Mouse (Mus musculus): ENCODE measurements around the gene Tenm1.

The Tenm1 gene

DNA sequence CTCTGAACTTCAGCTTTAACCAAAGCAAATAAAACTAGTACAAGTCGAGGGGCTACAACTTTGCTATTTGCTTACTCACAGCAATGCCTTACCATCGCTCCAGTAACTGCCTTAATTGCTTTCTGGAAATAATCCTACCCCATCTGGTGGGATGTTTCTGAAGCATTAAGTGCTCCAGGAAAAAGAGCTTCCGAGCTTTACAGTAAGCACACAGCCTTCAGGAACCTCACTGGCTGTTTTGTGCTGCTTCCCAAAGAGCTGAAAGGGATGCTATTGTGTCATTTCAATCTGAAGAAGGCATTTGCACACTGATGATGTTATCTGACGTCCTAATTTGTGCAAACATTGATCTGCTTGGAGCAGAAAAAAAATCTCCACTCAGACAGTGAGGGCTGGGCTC is 647.4 kb downstream of the Tenm1 start:
- no peak for DNase-seq (ENCODE audit: low spot score in 2 of 2)

DNA sequence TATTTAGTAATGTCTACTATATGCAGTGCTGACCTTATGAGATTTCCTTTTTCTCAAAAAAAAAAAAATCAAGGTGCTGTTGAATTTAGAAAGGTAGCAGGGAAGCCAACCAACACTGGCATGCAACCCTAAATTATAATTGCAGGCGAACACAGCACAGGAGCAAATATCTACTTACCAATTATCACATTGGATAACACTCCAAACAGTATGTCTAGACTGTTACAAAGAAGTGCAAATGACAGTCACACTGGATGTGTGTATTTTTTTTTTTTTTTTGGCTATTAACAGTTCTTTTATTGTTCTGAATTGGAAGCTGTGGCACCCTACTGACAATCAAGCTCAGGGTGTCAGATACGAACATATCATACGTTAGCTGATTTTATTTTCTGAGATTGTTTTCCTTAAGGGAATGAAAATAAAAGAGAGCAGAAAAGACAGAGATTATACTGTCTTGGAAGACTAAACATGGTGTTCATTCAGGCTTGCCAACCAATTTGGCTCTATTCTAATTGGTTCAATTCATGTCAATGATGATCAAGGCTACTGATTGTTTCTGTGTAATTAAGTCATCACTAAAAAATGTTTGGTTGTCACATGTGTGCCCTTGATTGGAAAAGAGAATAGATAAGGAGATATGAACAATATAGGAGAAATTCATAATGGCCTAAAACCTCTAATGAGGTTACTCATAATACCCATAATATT is 710.7 kb downstream of the Tenm1 start:
- DNase-seq (ENCODE audit: low spot score in 2 of 2) = no peak

DNA sequence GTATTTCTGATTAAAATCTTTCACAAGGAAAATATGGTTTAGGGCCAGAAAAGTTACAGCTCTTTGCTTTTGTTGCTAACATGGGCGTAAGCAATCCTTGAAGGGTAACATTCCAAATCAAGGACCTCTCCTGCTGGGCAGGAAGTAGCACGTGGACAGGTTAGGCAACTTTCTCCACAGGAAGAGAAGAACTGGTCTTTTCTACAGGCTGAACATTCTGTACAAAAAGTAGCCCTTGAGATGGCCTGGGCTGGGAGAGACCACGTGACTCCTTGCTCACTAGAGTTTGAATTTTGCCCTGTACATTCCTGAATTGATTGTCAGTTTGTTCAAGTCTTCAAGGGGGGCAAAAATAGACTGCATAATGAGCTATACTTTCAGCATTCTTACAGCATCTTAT is 728.6 kb downstream of the Tenm1 start:
- no peak for DNase-seq (ENCODE audit: low spot score in 2 of 2)

DNA sequence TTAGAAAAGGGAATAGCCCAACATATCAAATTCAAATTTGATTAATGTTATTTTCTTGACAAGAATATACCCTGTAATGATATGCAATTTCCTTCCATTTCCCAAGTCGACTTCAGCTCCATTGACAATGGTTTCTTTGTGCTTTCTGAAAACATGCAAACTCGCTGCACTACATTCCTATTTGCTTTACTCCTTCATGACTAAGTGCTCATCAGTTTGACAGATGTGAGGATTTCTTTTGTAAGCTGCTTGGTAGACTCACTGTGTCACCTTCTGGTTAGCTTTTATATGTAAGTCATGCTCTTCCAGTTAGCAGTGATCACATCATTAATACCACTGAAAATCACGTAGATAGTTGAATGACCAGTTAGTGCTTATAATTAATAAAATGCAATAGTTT is 781.8 kb downstream of the Tenm1 start:
- DNase-seq (ENCODE audit: low spot score in 2 of 2) = no peak

DNA sequence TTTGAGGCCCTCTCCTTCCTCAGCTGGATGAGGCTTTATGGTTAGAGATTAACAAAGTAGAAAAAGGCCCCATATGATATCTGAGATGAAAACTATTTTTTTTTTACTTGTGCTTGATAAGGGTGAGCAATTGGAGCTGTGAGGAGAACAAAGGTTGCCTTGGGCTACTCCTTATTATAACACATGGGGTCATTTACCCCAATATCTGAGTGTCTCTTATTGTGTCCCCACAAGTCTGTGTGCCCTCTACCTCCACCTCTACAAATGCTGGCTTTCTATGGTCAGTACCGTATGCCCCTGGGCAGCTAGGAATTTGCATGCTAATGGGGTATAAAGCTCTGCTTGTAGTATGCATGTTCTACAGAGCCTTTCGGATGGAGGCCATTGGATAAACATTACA is 848.4 kb downstream of the Tenm1 start:
- DNase-seq (ENCODE audit: low spot score in 2 of 2) = no peak

DNA sequence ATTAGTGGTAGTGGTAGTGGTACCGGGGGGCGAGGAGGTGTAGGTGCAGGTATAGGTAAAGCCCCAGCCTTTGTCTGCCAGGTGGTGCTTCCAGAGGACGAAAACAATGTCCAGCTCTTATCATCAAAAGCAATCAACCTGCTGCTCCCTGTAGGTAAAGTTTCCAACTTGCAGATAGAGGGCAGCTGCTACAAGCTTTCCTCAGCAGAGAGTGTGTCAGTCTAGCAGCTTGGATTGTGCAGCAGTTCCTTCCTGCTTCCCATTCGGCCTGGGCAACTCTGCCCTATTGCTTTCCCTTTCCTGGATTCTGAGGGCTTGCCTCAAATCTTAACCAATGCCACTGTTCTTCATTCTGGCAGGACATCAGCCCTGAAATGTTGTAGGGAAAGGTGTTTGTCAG is 870.2 kb downstream of the Tenm1 start:
- no peak for DNase-seq (ENCODE audit: low spot score in 2 of 2)

DNA sequence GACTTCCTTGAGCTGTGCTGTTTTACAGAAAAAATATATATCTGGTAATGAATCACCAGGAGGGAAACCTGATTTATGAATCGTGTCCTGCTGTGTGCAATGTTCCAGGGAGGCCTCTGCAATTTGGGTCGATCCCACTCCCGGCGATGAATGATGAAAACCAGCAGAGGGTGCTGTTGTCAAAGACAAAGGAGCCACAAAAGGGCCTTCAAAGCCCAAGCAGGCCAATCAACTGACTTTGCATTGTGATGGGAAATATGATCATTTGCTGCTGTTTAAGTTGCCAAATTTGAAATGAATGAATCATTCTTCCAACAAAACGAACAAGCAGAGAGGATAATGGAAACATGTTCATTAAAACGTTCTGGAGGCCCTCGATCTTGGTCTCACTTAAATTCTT is 871.6 kb downstream of the Tenm1 start:
- peak; percentile 2 to 10 for DNase-seq (ENCODE audit: low spot score in 2 of 2)

DNA sequence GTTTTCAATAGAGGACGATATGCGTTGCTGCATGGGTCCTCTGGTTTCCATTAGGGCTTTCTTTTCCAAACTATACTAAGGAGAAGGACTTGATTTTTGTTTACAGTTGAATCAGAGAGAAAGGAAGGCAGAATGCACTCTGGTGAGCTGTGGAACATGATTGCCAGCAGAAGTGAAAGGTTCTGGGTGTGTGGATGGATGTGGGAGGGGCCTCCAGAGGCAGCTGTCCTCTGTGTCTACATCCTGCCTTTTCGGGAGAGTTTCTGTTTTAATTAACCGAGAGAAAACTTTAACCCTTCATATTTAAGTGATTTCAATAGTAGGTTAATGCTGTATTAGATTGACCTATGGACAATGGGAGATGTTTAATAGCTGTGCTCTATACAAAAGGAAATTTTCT is 880.4 kb downstream of the Tenm1 start:
- no peak for DNase-seq (ENCODE audit: low spot score in 2 of 2)

DNA sequence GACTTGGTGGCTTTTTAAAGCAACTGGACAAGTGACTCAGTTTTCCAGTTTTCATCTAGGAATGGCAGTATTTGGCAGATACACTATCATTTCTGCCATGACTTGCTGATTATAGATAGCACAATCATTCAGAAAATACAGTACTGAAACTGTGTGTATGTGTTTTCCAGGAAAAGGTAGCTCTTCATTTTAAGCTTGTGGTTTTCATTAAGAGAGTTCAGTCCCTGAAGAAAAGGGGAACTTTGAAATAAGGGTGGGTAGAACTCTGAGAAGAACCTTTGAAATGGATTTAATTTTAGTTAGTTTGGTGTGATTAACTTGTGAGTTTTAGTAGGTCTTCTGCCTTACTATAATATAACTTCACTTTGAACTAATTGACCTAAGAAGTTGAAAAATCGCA is 883.9 kb downstream of the Tenm1 start:
- no peak for DNase-seq (ENCODE audit: low spot score in 2 of 2)

DNA sequence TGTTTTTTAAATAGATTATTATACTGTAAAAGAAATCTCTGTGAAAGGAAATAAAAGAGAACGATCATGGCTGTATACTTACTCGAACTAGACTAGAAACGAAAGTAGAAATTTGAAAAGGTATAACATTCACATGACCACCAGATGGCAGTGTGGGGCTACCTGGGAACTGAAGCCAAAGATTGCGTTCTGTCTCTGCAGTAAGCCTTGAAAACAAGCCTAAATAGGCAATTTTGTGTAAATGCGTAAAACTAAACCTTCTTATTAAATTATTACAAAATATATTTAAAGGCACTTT is 888.2 kb downstream of the Tenm1 start:
- peak; percentile 53 to 61 for DNase-seq (ENCODE audit: low spot score in 2 of 2)

DNA sequence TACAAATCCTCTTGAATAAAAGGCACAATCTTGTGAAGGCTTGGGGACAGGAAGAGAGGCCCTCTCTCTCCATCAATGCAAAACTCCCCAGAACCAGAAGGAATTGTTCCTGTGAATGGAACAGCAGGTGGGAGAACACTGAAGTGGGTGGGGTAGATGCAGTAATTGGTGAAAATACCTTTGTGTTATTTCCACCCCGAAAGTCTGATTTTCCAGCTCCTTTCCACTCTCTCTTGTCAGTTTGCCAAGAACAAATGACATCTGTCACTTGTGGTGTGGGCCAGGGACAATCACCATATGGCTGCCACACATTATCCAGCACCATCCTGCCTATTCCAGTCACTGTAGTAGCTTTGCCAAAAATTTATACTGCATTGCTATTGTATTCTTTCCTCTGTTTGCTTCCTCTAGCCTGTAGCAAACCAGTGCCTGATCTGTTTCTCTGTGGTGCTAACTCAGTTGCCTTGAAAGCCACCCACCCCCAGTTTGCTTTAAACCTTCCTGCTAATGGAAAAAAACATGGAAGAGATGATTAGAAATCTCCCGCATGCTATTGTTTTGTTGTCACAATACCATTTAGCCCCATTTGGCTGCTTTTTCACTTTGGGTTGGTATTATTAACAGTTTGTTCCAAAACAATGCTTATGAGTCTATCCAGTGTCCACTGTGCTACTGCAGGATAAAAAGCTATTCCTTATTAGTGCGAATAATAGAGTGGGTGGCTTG is 888.7 kb downstream of the Tenm1 start:
- no peak for DNase-seq (ENCODE audit: low spot score in 2 of 2)

DNA sequence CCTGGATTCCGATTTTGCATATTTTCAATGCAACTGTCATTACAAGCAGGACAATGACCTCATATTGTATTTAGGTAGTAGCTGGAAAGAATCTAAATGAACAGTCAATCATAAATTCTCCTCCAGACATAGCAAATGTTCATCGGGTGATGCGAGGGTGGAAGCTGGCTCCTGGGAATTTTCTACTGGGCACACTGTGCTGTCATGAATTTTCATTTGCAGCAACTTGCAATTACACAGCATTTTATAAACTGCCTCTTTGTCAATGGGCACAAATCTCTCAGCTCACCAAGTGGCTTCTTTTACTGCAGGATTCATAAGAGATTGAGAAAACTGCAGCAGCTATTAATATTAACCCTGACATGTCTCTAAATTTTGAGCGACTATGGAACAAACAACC is 898.2 kb downstream of the Tenm1 start:
- no peak for DNase-seq (ENCODE audit: low spot score in 2 of 2)

DNA sequence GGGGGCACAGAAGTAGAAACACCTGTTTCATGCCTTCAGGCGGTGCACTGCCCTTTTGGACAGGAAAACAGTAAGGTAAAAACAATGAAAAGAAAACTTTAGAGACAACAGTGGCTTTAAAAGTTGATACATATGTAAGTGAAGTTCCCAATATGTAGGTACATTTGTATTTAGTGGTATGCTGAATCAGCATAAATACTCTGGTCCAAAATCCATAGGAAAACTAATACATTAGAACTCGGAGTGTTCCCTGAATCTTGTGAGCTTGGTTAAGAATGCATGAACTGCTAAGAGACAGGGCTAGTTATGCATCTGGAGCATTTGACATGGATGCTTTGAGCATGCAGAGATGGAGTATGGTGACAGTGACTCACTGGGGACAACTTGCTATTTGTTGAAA is 906.1 kb downstream of the Tenm1 start:
- DNase-seq (ENCODE audit: low spot score in 2 of 2) = no peak

DNA sequence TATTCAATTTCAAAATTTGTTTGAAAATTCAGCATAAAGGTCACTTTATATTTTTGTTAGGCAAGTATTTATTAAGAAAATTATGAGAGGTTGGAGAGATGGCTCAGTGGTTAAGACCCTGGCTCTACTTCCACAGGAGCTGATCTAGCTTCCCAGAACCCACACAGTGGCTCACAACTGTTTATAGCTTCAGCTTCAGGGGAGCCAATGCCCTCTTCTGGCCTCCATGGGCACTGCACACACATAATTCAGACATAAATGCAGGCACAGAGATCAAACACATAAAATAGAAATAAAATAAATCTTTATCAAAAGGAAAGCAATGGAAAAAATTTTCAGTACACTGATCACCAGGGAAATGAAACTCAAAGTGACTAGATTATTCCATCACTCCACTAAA is 916.4 kb downstream of the Tenm1 start:
- DNase-seq (ENCODE audit: low spot score in 2 of 2) = no peak

DNA sequence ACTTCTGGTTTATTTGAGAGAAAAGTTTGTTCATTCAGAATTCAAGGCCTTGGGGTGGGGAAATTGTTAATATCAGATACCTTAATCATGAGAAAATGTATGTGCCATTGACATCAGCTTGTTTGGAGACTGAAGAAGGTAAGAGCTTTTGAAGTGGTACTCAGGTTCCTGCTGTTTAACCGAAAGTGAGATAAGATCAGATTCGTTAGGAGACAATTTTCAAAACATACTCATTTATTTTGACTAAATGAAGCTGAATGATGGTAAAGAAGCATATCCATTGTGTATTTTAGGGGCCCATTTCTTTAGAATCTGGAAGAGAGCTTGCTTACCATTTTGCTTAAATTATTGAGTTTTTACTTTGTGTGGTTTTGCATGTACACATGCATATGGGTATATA is 917.8 kb downstream of the Tenm1 start:
- no peak for DNase-seq (ENCODE audit: low spot score in 2 of 2)

DNA sequence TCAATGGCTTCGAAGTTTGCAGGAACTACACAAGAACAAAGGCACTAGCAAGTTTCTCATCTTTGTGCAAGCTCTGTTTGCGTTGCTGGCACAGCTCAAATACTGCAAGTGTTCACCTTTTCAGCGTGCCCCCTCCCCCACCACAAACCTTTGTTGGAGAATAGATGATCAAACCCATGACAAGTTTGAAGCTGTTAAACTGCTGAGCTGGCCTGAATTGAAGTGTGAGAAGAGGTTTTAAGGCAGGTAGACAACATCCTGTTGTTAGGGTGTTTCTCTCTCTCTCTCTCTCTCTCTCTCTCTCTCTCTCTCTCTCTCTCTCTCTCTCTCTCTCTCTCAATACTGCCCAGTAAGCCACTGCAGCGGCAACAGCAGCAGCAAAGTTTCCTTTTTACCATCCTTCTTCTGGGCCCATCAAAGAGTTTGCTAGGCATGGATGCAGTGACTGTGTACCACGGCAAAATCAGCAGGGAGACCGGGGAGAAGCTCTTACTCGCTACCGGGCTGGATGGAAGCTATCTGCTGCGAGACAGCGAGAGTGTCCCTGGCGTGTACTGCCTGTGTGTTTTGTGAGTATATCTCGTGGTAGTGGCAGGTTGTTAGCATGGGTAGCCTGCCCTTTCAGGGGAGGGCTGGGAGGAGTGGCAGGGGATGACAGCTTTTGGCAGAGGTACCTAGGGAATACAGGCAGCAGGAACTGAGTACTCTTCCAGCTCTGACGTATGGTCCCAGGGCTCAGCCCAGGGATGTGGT is 926.5 kb downstream of the Tenm1 start, which contains the start of gene Sh2d1a:
Gene Sh2d1a, plus strand, starts transcription at position 163 of the 753 bp plus-strand sequence.
- DNase-seq (ENCODE audit: low spot score in 2 of 2) = peak; percentile 18 to 45

DNA sequence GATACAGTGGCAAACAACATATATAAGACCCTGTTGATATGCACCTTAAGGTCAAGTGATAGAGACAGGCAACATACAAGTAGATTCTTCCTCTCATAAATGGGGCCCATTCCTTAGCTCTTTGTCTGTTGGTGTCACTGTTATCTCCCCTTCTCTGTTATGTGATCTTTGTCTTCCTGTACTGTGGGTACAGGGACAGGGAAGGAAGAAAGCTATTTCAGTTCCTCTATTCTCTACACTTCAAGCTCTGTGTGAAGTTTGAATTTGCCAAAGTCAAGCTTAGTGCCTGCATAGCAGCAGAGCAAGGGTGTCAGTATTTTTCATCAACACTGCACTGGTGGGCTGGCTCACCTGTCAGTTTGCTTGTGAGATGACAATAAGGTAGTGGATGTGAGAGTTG is 928.4 kb downstream of the Tenm1 start:
- DNase-seq (ENCODE audit: low spot score in 2 of 2) = no peak

DNA sequence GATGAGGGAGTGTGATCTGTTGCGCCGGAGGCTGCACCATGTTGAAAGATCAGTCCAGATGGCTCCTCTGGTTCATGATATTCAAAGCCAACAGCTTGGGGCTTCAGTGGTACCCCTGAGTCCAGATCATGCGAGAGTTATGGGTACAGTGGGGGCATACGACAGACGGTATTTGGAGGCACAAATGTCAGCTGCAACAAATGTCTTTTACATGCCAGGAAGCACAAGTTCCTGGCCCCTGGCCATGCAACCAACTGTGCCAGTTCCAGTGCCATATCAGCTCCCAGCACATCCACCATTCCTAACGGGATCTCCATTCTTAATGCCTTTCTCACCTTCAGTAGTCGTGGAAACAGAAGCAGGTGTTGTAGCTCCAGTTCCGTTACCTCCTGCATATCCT is 938.6 kb downstream of the Tenm1 start:
- no peak for DNase-seq (ENCODE audit: low spot score in 2 of 2)

DNA sequence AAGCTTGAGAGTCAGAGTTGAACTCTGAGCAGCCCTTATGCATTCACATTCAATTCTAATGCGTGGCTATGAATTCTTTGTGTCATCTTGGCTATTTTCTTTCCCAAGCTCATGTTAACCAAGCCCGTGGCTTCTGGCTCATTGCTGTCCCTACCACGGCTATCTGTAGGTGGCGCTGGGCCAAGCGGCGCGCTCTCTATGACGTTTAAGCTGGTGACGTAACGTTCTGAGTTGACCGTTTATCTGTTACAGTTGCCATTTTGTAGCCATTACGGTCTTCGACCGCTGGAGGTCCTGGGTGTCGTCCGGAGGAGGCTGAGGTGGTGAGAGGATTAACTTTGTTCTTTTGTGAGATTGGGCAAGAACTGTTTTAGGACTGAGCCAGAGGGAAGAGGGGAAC is 939.5 kb downstream of the Tenm1 start, which contains the start of gene Tex13c2:
Gene Tex13c2, plus strand, starts transcription at position 246 of the 400 bp plus-strand sequence.
- no peak for DNase-seq (ENCODE audit: low spot score in 2 of 2)

Measured in natural killer cell, adult 2 months (primary cell).